ENCODE assay signal across 9 mouse cellular contexts in genomic region chr17:32917131-32917530, GRCm38 (mm10). TPM values are rescaled to one million over a fixed set of nuclear protein-coding genes. Genes with fewer than 3 reads are reported as not detected.
DNase-seq lines count a peak whose midpoint lies in the region; ATAC-seq lines count a peak whose summit lies in the region.
"Had no signal": no experiment of that assay in that cellular context is flagged by ENCODE, and none has a peak within 500 bp of the region (broad histone marks: within the 10 kb centered on the region; RNA-seq: fewer than 3 reads in every experiment).

Gene Cyp4f14 (minus strand): TSS chr17:32917342.

- peak; percentile 9 to 15 for DNase-seq in left cerebral cortex, postnatal 14 days (ENCODE audit: low spot score in 2 of 2)
- DNase-seq in left cerebral cortex, adult 8-10 months (ENCODE audit: low spot score in 2 of 2) = no peak
- peak; percentile 88 for DNase-seq in adrenal gland, postnatal 14 days
- DNase-seq in cerebellum, adult 9-11 months = peak; percentile 69
- peak; percentile 15 for DNase-seq in layer of hippocampus, adult 9-11 months
- DNase-seq in liver, embryonic 11.5 days (ENCODE audit: low spot score) = no peak
- no peak for DNase-seq in lung, adult 18-20 months

- H3K9me3 ChIP-seq in liver, embryonic 11.5 days (ENCODE audit: control insufficient read depth, low read length) = no peaks in the 10 kb centered on the region
- H3K9me3 ChIP-seq in midbrain, embryonic 16.5 days (replicated peaks; ENCODE audit: control insufficient read depth, low read length, poor library complexity, severe bottlenecking) = peaks cover 4% of the 10 kb centered on the region; the same call in 1 of the 2 replicates
- H3K9me3 ChIP-seq: lung, embryonic 15.5 days had no signal

- no peaks in the 10 kb centered on the region for H3K36me3 ChIP-seq in liver, embryonic 11.5 days (ENCODE audit: control insufficient read depth, insufficient read depth, low read length)
- H3K36me3 ChIP-seq in midbrain, embryonic 16.5 days (ENCODE audit: control insufficient read depth, insufficient read depth, low read length) = no peaks in the 10 kb centered on the region
- H3K36me3 ChIP-seq: lung, embryonic 15.5 days had no signal

- no peaks in the 10 kb centered on the region for H3K4me1 ChIP-seq in liver, embryonic 11.5 days (replicated peaks; ENCODE audit: control insufficient read depth, insufficient read depth, low read length)
- no peaks in the 10 kb centered on the region for H3K4me1 ChIP-seq in midbrain, embryonic 16.5 days (ENCODE audit: control insufficient read depth, insufficient read depth, low read length)
- H3K4me1 ChIP-seq: lung, embryonic 15.5 days had no signal

- H3K4me3 ChIP-seq in liver, embryonic 11.5 days (ENCODE audit: low read depth, low read length) = no peak within 1 kb of the TSS
- no peak within 1 kb of the TSS for H3K4me3 ChIP-seq in midbrain, embryonic 16.5 days (ENCODE audit: low read depth, low read length)
- H3K4me3 ChIP-seq: lung, embryonic 15.5 days had no signal

- intact Hi-C loops in left cerebral cortex, postnatal 14 days (cut with DNase I) = no loop called here

- no peak within 1 kb of the TSS for H3K27ac ChIP-seq in liver, embryonic 11.5 days (ENCODE audit: low read depth, low read length)
- H3K27ac ChIP-seq in midbrain, embryonic 16.5 days (ENCODE audit: low read length) = no peak within 1 kb of the TSS
- H3K27ac ChIP-seq: lung, embryonic 15.5 days had no signal

- 0 out of 2 replicates have a peak, but pooled peaks cover 2% of the 10 kb centered on the region for H3K27me3 ChIP-seq in liver, embryonic 11.5 days (replicated peaks; ENCODE audit: control insufficient read depth, insufficient read depth, low read length)
- H3K27me3 ChIP-seq in midbrain, embryonic 16.5 days (ENCODE audit: control insufficient read depth, insufficient read depth, low read depth, low read length) = peaks cover 3% of the 10 kb centered on the region; the same call in 1 of the 2 replicates
- H3K27me3 ChIP-seq: lung, embryonic 15.5 days had no signal

- no peak for ATAC-seq in liver, embryonic 11.5 days (replicated peaks; ENCODE audit: low FRiP score)
- ATAC-seq in midbrain, embryonic 16.5 days = no peak

- WGBS in liver, embryonic 11.5 days = 76% methylated on average over 2 of the region's 2 CpGs
- WGBS in midbrain, embryonic 16.5 days = 70% methylated on average over 2 of the region's 2 CpGs

- no peak within 1 kb of the TSS for H3K9ac ChIP-seq in liver, embryonic 11.5 days (ENCODE audit: low read depth, low read length)
- no peak within 1 kb of the TSS for H3K9ac ChIP-seq in midbrain, embryonic 16.5 days (ENCODE audit: low read depth, low read length)
- H3K9ac ChIP-seq: lung, embryonic 15.5 days had no signal

- no peak within 1 kb of the TSS for H3K4me2 ChIP-seq in liver, embryonic 11.5 days
- H3K4me2 ChIP-seq in midbrain, embryonic 16.5 days (ENCODE audit: low read length) = no peak within 1 kb of the TSS
- H3K4me2 ChIP-seq: lung, embryonic 15.5 days had no signal

RNA-seq across cellular contexts. Expression of gene Cyp4f14, which starts in this region (rescaled TPM):
- total RNA-seq in left cerebral cortex, postnatal 14 days (2021) = 1 to 10 TPM; 3.3 to 3.4 TPM
- total RNA-seq in left cerebral cortex, adult 8-10 months (2022) = 1 to 10 TPM; 4.5 to 7.7 (median 6.4) TPM
- 2.0 and 10.2 TPM in 2 replicates for total RNA-seq in adrenal gland, postnatal 14 days (2021)
- not detected in 2 replicates for polyA plus RNA-seq in liver, embryonic 11.5 days (2014; fragmentation: Nextera tagmentation; extraction: Ambion mirVana)
- 0.33 TPM in 1 of 2 replicates, not detected in the other for polyA plus RNA-seq in midbrain, embryonic 16.5 days (2015; fragmentation: Nextera tagmentation; extraction: Ambion mirVana)
- polyA plus RNA-seq: lung, embryonic 15.5 days had no signal

Comparison
In these comparisons a context has a peak if more than half of its experiments do, and no peak if none do; other contexts are left out.
1. DNase-seq: peak in left cerebral cortex, postnatal 14 days (2 of 2), adrenal gland, postnatal 14 days (single experiment), cerebellum, adult 9-11 months (single experiment) and layer of hippocampus, adult 9-11 months (single experiment); none in left cerebral cortex, adult 8-10 months (0 of 2), liver, embryonic 11.5 days (single experiment) and lung, adult 18-20 months (0 of 2).